Mouse (Mus musculus) heart, adult 2 months (tissue): ENCODE results near the gene Cdca3. TPM values are rescaled to one million over a fixed set of nuclear protein-coding genes. Genes with fewer than 3 reads are reported as not detected.

Experiments used
- DNase-seq, 2 experiments: peaks; one replicate each; pipeline ENCODE4 v3.0.0; 2021
- H3K27ac ChIP-seq: fragments of 200-600 bp; 2 replicates; pipeline ENCODE4 v1.8.1; 2022
- H3K27me3 ChIP-seq: fragments of 200-500 bp; 2 replicates; pipeline ENCODE4 v1.6.1; 2012; ENCODE audit warnings: mild to moderate bottlenecking, low read length, inconsistent platforms, mixed read lengths; ENCODE audit not compliant: control insufficient read depth, insufficient read depth
- H3K36me3 ChIP-seq: fragments of 200-500 bp; 2 replicates; pipeline ENCODE4 v1.6.1; 2012; ENCODE audit warnings: low read length, inconsistent platforms; ENCODE audit not compliant: control insufficient read depth, insufficient read depth
- H3K4me1 ChIP-seq: fragments of 200-500 bp; 2 replicates; pipeline ENCODE4 v1.6.1; 2011; ENCODE audit warnings: low read length; ENCODE audit not compliant: control insufficient read depth, insufficient read depth
- H3K4me3 ChIP-seq: fragments of 200-600 bp; 2 replicates; pipeline ENCODE4 v1.8.1; 2022
- H3K79me2 ChIP-seq: fragments of 200-500 bp; replicated peaks from 2 replicates; pipeline ENCODE4 v1.6.1; 2012; ENCODE audit warnings: mild to moderate bottlenecking, inconsistent platforms, low read length, moderate library complexity, mixed read lengths; ENCODE audit not compliant: control insufficient read depth, insufficient read depth
- H3K9ac ChIP-seq: fragments of 200-500 bp; 2 replicates; pipeline ENCODE4 v1.6.1; 2012; ENCODE audit warnings: low read depth, mild to moderate bottlenecking, control low read depth, inconsistent platforms, low read length, mixed read lengths
- CTCF ChIP-seq: fragments of 200-600 bp; IDR thresholded peaks from 2 replicates; pipeline ENCODE4 v1.8.1; 2022; ENCODE audit warnings: antibody characterized with exemption, mild to moderate bottlenecking, moderate library complexity
- EP300 ChIP-seq: fragments of 200-500 bp; IDR thresholded peaks from 2 replicates; pipeline ENCODE4 v1.6.1; 2011; ENCODE audit warnings: low read depth, low read length, control low read depth; ENCODE audit not compliant: insufficient read depth
- POLR2A ChIP-seq: fragments of 200-500 bp; IDR thresholded peaks from 2 replicates; pipeline ENCODE4 v1.6.1; 2011; ENCODE audit warnings: mild to moderate bottlenecking, low read depth, low read length, control low read depth; ENCODE audit not compliant: insufficient read depth
- WGBS: fragments of 180-500 bp; shearing (Covaris S2); methylation state at CpG from one replicate; pipeline ENCODE4 v1.1.7; 2018; 5-methylcytosine and 5-hydroxymethylcytosine counted together
- intact Hi-C: fragments of 180-260 bp; cut with DNase I; formaldehyde crosslinking; loops from one replicate; pipeline ENCODE4 v1.15.1; 2025
- polyA plus RNA-seq: library from polyadenylated mRNA; depleted of rRNA; stranded (reverse); fragments of >200 nt; gene quantifications from 2 replicates; pipeline ENCODE4 v1.2.3, GENCODE M21; 2012; rRNA removed
- total RNA-seq, 2 experiments: library from RNA; stranded (reverse); gene quantifications; 2 replicates each; pipeline ENCODE4 v1.2.3; 2021

The Cdca3 gene
- total and polyA plus RNA-seq, 3 experiments = 0.32 to 0.72 (median 0.70) TPM

DNA sequence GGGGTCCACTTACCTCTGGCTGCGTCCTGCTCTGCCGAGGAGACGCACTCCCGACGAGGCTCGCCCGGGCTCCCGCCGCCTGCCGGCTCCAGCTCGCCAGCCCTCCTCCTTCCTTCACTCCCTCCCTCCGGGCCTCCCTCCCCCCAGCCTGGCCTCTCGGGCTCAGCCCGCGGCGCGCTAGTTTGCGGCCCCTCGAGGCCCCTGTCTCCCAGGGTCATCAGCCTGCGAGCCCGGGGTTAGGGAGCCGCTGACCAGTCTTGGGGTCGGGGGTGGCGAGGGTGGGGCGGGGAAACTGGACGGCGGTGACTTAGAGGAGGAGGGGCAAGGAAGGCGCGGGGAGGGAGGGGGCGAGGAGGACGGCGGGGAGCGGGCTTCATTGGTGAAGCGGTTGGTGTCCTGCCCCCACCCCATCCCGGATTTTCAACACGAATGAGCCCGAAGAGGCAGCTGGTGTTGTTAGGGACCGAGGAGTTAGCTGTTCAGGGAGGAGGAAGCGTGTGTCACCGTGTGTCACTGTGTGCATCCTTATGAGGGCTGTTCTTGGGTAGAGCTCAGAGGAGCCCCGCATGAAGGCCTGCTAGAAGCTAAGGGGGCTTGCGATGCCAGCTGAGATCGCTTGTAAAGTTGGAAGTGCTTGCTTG lies 34.4 kb downstream of the Cdca3 start, which contains the start of gene Gpr162:
Gene Gpr162, minus strand, starts transcription at position 326 of the 641 bp plus-strand sequence.
- H3K79me2 ChIP-seq = no peaks in the 10 kb centered on the region
- 2% methylated on average over 43 of the region's 43 CpGs for WGBS
- peak within 1 kb of the TSS; percentile 42 for H3K4me3 ChIP-seq
- peaks cover 1% of the 10 kb centered on the region; the same call in 1 of the 2 replicates for H3K4me1 ChIP-seq
- no peaks in the 10 kb centered on the region for H3K27me3 ChIP-seq
- no peak within 1 kb of the TSS for H3K27ac ChIP-seq
- peak; percentile 59 to 71 for DNase-seq
- no peaks in the 10 kb centered on the region for H3K36me3 ChIP-seq
- intact Hi-C loops = loop anchor here (5.0 kb wide), 1 partner anchor 219 kb away; no protein-coding TSS in a partner anchor
- peak within 1 kb of the TSS; percentile 50 for H3K9ac ChIP-seq
- TF ChIP-seq POLR2A (no peak), CTCF (peak; percentile 42), EP300 (no peak)

DNA sequence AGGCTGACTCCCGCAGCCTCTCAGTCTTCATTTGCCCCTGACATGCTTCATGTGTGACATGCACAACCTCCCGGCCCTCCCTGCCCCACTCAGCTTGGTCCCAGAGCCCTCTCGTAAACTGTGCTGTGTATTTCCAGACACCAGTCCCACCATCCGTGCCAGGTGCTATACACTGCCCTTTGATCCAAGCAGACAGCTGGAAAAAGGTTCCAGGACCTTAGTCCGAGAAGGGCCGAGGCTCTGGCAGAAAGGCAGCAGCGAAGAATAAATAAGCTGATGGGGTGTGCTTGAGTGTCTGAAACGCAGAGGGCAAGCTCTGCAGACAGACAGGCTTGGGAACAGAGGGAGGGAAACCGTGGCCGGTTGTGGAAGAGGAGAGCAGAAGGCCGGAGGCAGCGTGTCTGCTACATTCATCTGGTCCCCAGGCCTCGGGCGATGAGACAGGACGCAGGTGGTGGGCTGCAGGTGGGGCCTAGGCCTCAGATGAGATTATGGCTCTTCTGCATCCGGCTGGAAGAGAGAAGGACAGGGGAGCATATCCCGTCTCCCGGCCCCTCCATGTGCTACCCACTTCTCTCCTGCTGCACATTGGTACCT lies 36.5 kb downstream of the Cdca3 start:
- H3K4me1 ChIP-seq = no peaks in the 10 kb centered on the region
- H3K4me3 ChIP-seq = no peak overlapping the region
- no peak overlapping the region for H3K9ac ChIP-seq
- no peak for DNase-seq
- no peaks in the 10 kb centered on the region for H3K27me3 ChIP-seq
- WGBS = 80% methylated on average over 18 of the region's 18 CpGs
- H3K79me2 ChIP-seq = no peaks in the 10 kb centered on the region
- intact Hi-C loops = no loop called here
- H3K27ac ChIP-seq = no peak overlapping the region
- TF ChIP-seq EP300 = no peak
- TF ChIP-seq CTCF = no peak
- TF ChIP-seq POLR2A = no peak
- H3K36me3 ChIP-seq = no peaks in the 10 kb centered on the region

- 74% methylated on average over 6 of the region's 7 CpGs for WGBS
- no peak overlapping the region for H3K27ac ChIP-seq
- DNase-seq = no peak
- no peaks in the 10 kb centered on the region for H3K36me3 ChIP-seq
- TF ChIP-seq EP300 = no peak
- no peak for TF ChIP-seq POLR2A
- no peak for TF ChIP-seq CTCF
- no peak overlapping the region for H3K9ac ChIP-seq
- no peaks in the 10 kb centered on the region for H3K79me2 ChIP-seq
- H3K4me3 ChIP-seq = no peak overlapping the region
- intact Hi-C loops = no loop called here
- no peaks in the 10 kb centered on the region for H3K4me1 ChIP-seq
- H3K27me3 ChIP-seq = no peaks in the 10 kb centered on the region
Observed at GRCm38 (mm10) chr6:124866560-124866959, 37.2 kb downstream of the Cdca3 start.

DNA sequence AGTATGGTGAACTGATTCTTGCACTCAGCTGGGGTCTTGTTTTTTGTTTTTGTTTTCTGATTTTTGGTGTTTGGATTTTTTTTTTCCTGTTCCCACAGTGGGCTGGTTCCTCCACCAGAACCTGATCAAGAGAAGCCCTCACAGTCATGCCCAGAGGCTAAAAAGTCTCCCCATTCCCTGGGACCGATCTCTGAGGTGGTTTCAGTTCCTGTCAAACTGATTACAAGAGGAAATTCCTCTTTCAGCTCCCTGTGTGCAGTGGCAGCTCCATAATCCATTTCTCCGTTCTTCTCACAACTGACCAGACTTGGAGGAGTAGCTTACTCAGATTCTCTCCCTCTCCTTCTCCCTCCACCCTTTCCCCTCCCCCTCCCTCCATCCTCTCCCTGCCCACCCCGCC lies 45.0 kb downstream of the Cdca3 start:
- DNase-seq = no peak
- H3K9ac ChIP-seq = no peak overlapping the region
- no peak overlapping the region for H3K27ac ChIP-seq
- no peaks in the 10 kb centered on the region for H3K79me2 ChIP-seq
- intact Hi-C loops = no loop called here
- WGBS = 25% methylated on average over 2 of the region's 3 CpGs
- H3K36me3 ChIP-seq = no peaks in the 10 kb centered on the region
- H3K4me3 ChIP-seq = no peak overlapping the region
- no peak for TF ChIP-seq EP300
- no peak for TF ChIP-seq CTCF
- no peak for TF ChIP-seq POLR2A
- no peaks in the 10 kb centered on the region for H3K4me1 ChIP-seq
- no peaks in the 10 kb centered on the region for H3K27me3 ChIP-seq

DNA sequence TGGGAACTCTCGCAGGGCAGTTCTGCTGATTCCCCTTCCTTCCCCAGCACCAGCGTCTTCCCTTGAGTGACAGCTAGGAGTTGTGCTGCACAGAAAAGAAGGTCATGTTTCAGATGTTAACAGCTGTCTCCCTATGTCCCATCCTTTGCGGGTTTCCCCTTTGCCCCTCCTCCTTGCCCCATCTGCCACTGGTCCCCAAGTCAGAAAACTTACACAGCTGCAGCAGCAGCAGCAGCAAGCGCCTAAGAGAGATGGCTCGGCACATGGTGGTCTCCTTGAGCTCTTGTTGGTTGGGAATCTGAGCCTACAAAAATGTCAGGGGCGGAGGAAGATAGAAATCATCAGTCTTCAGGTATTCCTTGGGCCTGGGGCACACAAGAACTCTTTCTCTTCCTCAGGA lies 50.0 kb downstream of the Cdca3 start:
- Histone ChIP-seq H3K4me3 (no peak overlapping the region), H3K79me2 (no peaks in the 10 kb centered on the region), H3K9ac (no peak overlapping the region), H3K27me3 (no peaks in the 10 kb centered on the region), H3K4me1 (no peaks in the 10 kb centered on the region), H3K36me3 (no peaks in the 10 kb centered on the region), H3K27ac (no peak overlapping the region)
- intact Hi-C loops = no loop called here
- WGBS = 64% methylated on average over 6 of the region's 6 CpGs
- no peak for DNase-seq
- no peak for TF ChIP-seq CTCF
- TF ChIP-seq EP300 = no peak
- TF ChIP-seq POLR2A = no peak

GRCm38 (mm10) chr6:124881821-124882220 lies 52.5 kb downstream of the Cdca3 start:
- WGBS = 93% methylated on average over 9 of the region's 9 CpGs
- TF ChIP-seq EP300 = no peak
- no peak for TF ChIP-seq POLR2A
- no peak for TF ChIP-seq CTCF
- Histone ChIP-seq H3K9ac (no peak overlapping the region), H3K4me1 (peaks cover 3% of the 10 kb centered on the region; the same call in 1 of the 2 replicates), H3K79me2 (no peaks in the 10 kb centered on the region), H3K27me3 (no peaks in the 10 kb centered on the region), H3K36me3 (no peaks in the 10 kb centered on the region), H3K4me3 (no peak overlapping the region), H3K27ac (no peak overlapping the region)
- intact Hi-C loops = no loop called here
- no peak for DNase-seq

Other genes with a start within 250 kb of the Cdca3 start
- under 1 TPM; 0.26 to 0.48 TPM for gene C1s2, start 193.5 kb upstream of the Cdca3 start, total RNA-seq
- gene C1s2, start 193.5 kb upstream of the Cdca3 start, polyA plus RNA-seq = not detected in 2 replicates
- gene Lpcat3, start 166.5 kb upstream of the Cdca3 start, total RNA-seq = 10 to 100 TPM; 34.9 to 40.5 TPM
- gene Lpcat3, start 166.5 kb upstream of the Cdca3 start, polyA plus RNA-seq = 73.4 and 116 TPM in 2 replicates
- 10 to 100 TPM; 71.4 to 78.8 TPM for gene Emg1, start 117.4 kb upstream of the Cdca3 start, total RNA-seq
- 51.8 and 79.0 TPM in 2 replicates for gene Emg1, start 117.4 kb upstream of the Cdca3 start, polyA plus RNA-seq
- 100 to 1,000 TPM; 260 to 292 TPM for gene Phb2, start 117.2 kb upstream of the Cdca3 start, total RNA-seq
- gene Phb2, start 117.2 kb upstream of the Cdca3 start, polyA plus RNA-seq = 184 and 200 TPM in 2 replicates
- 1 to 10 TPM; 3.1 to 4.4 TPM for gene Ptpn6, start 90.8 kb upstream of the Cdca3 start, total RNA-seq
- gene Ptpn6, start 90.8 kb upstream of the Cdca3 start, polyA plus RNA-seq = 4.5 and 8.2 TPM in 2 replicates
- gene Grcc10, start 88.2 kb upstream of the Cdca3 start, total RNA-seq = 100 to 1,000 TPM; 280 to 314 TPM
- gene Grcc10, start 88.2 kb upstream of the Cdca3 start, polyA plus RNA-seq = 296 and 328 TPM in 2 replicates
- gene Gm45234, start 73.5 kb upstream of the Cdca3 start, total RNA-seq = 1 to 10 TPM in 1 of 2 experiments, not detected in 1; 1.9 TPM
- gene Gm45234, start 73.5 kb upstream of the Cdca3 start, polyA plus RNA-seq = not detected in 2 replicates
- 10 to 100 TPM; 44.3 to 47.8 TPM for gene Atn1, start 73.0 kb upstream of the Cdca3 start, total RNA-seq
- gene Atn1, start 73.0 kb upstream of the Cdca3 start, polyA plus RNA-seq = 24.5 and 32.8 TPM in 2 replicates
- gene Eno2, start 59.9 kb upstream of the Cdca3 start, total RNA-seq = 1 to 10 TPM; 2.4 to 2.7 TPM
- gene Eno2, start 59.9 kb upstream of the Cdca3 start, polyA plus RNA-seq = 2.4 and 2.7 TPM in 2 replicates
- not detected for gene Lrrc23, start 49.8 kb upstream of the Cdca3 start, total RNA-seq
- gene Lrrc23, start 49.8 kb upstream of the Cdca3 start, polyA plus RNA-seq = 0.53 and 3.2 TPM in 2 replicates
- 1 to 10 TPM; 3.2 TPM for gene Spsb2, start 20.9 kb upstream of the Cdca3 start, total RNA-seq
- 2.8 and 4.4 TPM in 2 replicates for gene Spsb2, start 20.9 kb upstream of the Cdca3 start, polyA plus RNA-seq
- gene Tpi1, start 15.3 kb upstream of the Cdca3 start, total RNA-seq = 100 to 1,000 TPM; 788 to 884 TPM
- 870 and 1,222 TPM in 2 replicates for gene Tpi1, start 15.3 kb upstream of the Cdca3 start, polyA plus RNA-seq
- 10 to 100 TPM; 68.4 to 72.3 TPM for gene Usp5, start 63 bp upstream of the Cdca3 start, total RNA-seq
- gene Usp5, start 63 bp upstream of the Cdca3 start, polyA plus RNA-seq = 51.0 and 74.9 TPM in 2 replicates
- gene Gnb3, start 10.7 kb downstream of the Cdca3 start, total RNA-seq = 10 to 100 TPM in 1 of 2 experiments, 1 to 10 TPM in 1; 6.1 to 10.9 TPM
- 6.9 and 14.0 TPM in 2 replicates for gene Gnb3, start 10.7 kb downstream of the Cdca3 start, polyA plus RNA-seq
- gene P3h3, start 28.2 kb downstream of the Cdca3 start, total RNA-seq = 10 to 100 TPM in 1 of 2 experiments, 1 to 10 TPM in 1; 6.9 to 10.6 TPM
- 15.5 and 16.2 TPM in 2 replicates for gene P3h3, start 28.2 kb downstream of the Cdca3 start, polyA plus RNA-seq
- under 1 TPM; 0.41 to 0.44 TPM for gene Gpr162, start 34.4 kb downstream of the Cdca3 start, total RNA-seq
- gene Gpr162, start 34.4 kb downstream of the Cdca3 start, polyA plus RNA-seq = 1.0 and 1.4 TPM in 2 replicates
- gene Cd4, start 58.7 kb downstream of the Cdca3 start, total RNA-seq = under 1 TPM; 0.34 to 0.57 TPM
- 0.53 and 0.66 TPM in 2 replicates for gene Cd4, start 58.7 kb downstream of the Cdca3 start, polyA plus RNA-seq
- gene Lag3, start 82.2 kb downstream of the Cdca3 start, total RNA-seq = under 1 TPM; 0.32 to 0.34 TPM
- gene Lag3, start 82.2 kb downstream of the Cdca3 start, polyA plus RNA-seq = 0.29 and 0.47 TPM in 2 replicates
- 100 to 1,000 TPM; 154 to 163 TPM for gene Ptms, start 90.6 kb downstream of the Cdca3 start, total RNA-seq
- gene Ptms, start 90.6 kb downstream of the Cdca3 start, polyA plus RNA-seq = 547 and 614 TPM in 2 replicates
- gene Mlf2, start 101.8 kb downstream of the Cdca3 start, total RNA-seq = 100 to 1,000 TPM; 179 to 194 TPM
- 259 and 275 TPM in 2 replicates for gene Mlf2, start 101.8 kb downstream of the Cdca3 start, polyA plus RNA-seq
- gene Cops7a, start 136.0 kb downstream of the Cdca3 start, total RNA-seq = 10 to 100 TPM; 83.2 to 99.8 TPM
- gene Cops7a, start 136.0 kb downstream of the Cdca3 start, polyA plus RNA-seq = 208 and 238 TPM in 2 replicates
- gene Pianp, start 167.1 kb downstream of the Cdca3 start, total RNA-seq = under 1 TPM; 0.43 to 0.50 TPM
- 1.7 and 2.0 TPM in 2 replicates for gene Pianp, start 167.1 kb downstream of the Cdca3 start, polyA plus RNA-seq
- gene Zfp384, start 179.6 kb downstream of the Cdca3 start, total RNA-seq = 10 to 100 TPM; 22.4 to 22.8 TPM
- 28.2 and 33.5 TPM in 2 replicates for gene Zfp384, start 179.6 kb downstream of the Cdca3 start, polyA plus RNA-seq
- gene Ing4, start 210.2 kb downstream of the Cdca3 start, total RNA-seq = 10 to 100 TPM; 26.1 to 27.1 TPM
- 26.3 and 36.2 TPM in 2 replicates for gene Ing4, start 210.2 kb downstream of the Cdca3 start, polyA plus RNA-seq
- gene Acrbp, start 220.1 kb downstream of the Cdca3 start, total RNA-seq = 1 to 10 TPM; 1.9 to 2.3 TPM
- gene Acrbp, start 220.1 kb downstream of the Cdca3 start, polyA plus RNA-seq = 13.6 and 16.3 TPM in 2 replicates
- gene Lpar5, start 238.4 kb downstream of the Cdca3 start, total RNA-seq = under 1 TPM in 1 of 2 experiments, not detected in 1; 0.20 TPM
- gene Lpar5, start 238.4 kb downstream of the Cdca3 start, polyA plus RNA-seq = 1.2 and 2.3 TPM in 2 replicates